In the genomic region with DNA sequence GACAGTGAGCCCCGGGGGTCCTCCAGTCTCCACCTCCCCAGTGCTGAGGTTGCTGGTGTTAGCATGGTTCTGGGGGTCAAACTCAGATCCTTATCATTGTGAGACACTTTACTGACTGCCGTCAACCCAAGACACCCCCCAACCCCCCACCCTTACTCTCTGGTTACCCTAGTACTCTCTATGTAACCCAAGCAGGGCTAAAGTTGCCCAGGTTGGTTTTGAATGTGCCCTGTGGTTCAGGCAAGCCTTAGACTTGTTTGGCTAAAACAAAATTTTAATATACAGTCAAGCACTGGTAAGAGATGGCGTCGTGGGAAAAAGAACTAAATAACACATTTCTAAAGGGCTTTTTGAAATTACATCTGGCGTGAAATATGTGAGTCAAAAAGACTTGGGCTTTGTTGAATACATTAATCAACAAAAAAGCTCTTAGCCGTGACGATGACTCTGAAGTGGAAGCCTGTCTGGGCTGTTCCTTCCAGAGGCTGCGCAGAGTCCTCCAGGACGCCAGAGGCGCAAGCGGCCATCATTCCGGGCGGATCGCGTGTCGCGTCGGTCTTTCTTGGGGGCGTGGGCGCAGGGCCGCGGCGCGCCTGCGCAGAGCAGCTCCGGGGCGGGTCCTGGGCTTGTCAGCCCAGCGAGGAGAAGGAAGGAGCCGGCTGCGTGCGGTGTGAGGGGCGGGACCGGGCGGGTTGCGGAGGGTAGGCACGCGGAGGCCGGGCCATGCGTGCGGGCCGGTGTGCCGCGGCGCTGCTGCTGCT, we compare ENCODE assay signal across 8 mouse cellular contexts. TPM values are rescaled to one million over a fixed set of nuclear protein-coding genes. Genes with fewer than 3 reads are reported as not detected.
DNase-seq lines count a peak whose midpoint lies in the region; ATAC-seq lines count a peak whose summit lies in the region.

A gene (plus strand): TSS at position 590 of the 761 bp plus-strand sequence.

- peak within 1 kb of the TSS; percentile 86 for H3K9ac ChIP-seq in heart, embryonic 13.5 days
- peak within 1 kb of the TSS; percentile 91 for H3K9ac ChIP-seq in liver, embryonic 12.5 days
- peak within 1 kb of the TSS; percentile 70 for H3K9ac ChIP-seq in stomach, embryonic 15.5 days

- H3K4me3 ChIP-seq in brown adipose tissue, adult 24 weeks (ENCODE audit: insufficient read depth, low read depth, low read length): peak within 1 kb of the TSS; percentile 71
- peak within 1 kb of the TSS; percentile 82 for H3K4me3 ChIP-seq in heart, embryonic 13.5 days
- H3K4me3 ChIP-seq in liver, embryonic 12.5 days: peak within 1 kb of the TSS; percentile 89
- peak within 1 kb of the TSS; percentile 86 for H3K4me3 ChIP-seq in stomach, embryonic 15.5 days (replicated peaks)

- H3K27ac ChIP-seq in brown adipose tissue, adult 24 weeks (replicated peaks; ENCODE audit: low read depth, low read length): no peak within 1 kb of the TSS
- H3K27ac ChIP-seq in heart, embryonic 13.5 days (replicated peaks): no peak within 1 kb of the TSS
- H3K27ac ChIP-seq in liver, embryonic 12.5 days: peak within 1 kb of the TSS; percentile 67
- H3K27ac ChIP-seq in stomach, embryonic 15.5 days: no peak within 1 kb of the TSS

- ATAC-seq in heart, embryonic 13.5 days (ENCODE audit: extremely low read depth, insufficient number of reproducible peaks, low FRiP score, low TSS enrichment): peak; percentile 96
- ATAC-seq in liver, embryonic 12.5 days: peak; percentile 87
- peak; percentile 90 for ATAC-seq in stomach, embryonic 15.5 days (ENCODE audit: insufficient read depth, low FRiP score, low read depth)

- H3K9me3 ChIP-seq in heart, embryonic 13.5 days: no peaks in the 10 kb centered on the region
- H3K9me3 ChIP-seq in liver, embryonic 12.5 days (replicated peaks): no peaks in the 10 kb centered on the region
- no peaks in the 10 kb centered on the region for H3K9me3 ChIP-seq in stomach, embryonic 15.5 days

- peaks cover 11% of the 10 kb centered on the region for H3K36me3 ChIP-seq in heart, embryonic 13.5 days
- peaks cover 10% of the 10 kb centered on the region for H3K36me3 ChIP-seq in liver, embryonic 12.5 days
- H3K36me3 ChIP-seq in stomach, embryonic 15.5 days: peaks cover 4% of the 10 kb centered on the region; the same call in 1 of the 2 replicates

- H3K4me1 ChIP-seq in brown adipose tissue, adult 24 weeks (ENCODE audit: control insufficient read depth, insufficient read depth, insufficient read length, low read length): peaks cover 8% of the 10 kb centered on the region
- peaks cover 21% of the 10 kb centered on the region for H3K4me1 ChIP-seq in heart, embryonic 13.5 days
- H3K4me1 ChIP-seq in liver, embryonic 12.5 days: peaks cover 76% of the 10 kb centered on the region
- peaks cover 32% of the 10 kb centered on the region for H3K4me1 ChIP-seq in stomach, embryonic 15.5 days

- peak within 1 kb of the TSS; percentile 96 for H3K4me2 ChIP-seq in heart, embryonic 13.5 days
- H3K4me2 ChIP-seq in liver, embryonic 12.5 days: peak within 1 kb of the TSS; percentile 95
- peak within 1 kb of the TSS; percentile 83 for H3K4me2 ChIP-seq in stomach, embryonic 15.5 days

- peak; percentile 100 for DNase-seq in CD4-positive, CD25-positive, alpha-beta regulatory T cell, adult 2 months (ENCODE audit: low read depth, low spot score)
- DNase-seq in fat pad, adult 2 months (ENCODE audit: extremely low read depth, low read depth, low spot score): peak; percentile 30
- peak; percentile 98 for DNase-seq in kidney, postnatal 10 days
- peak; percentile 96 to 98 for DNase-seq in natural killer cell, adult 2 months (ENCODE audit: low spot score in 2 of 2)

- WGBS in heart, embryonic 13.5 days: 7% methylated on average over 39 of the region's 44 CpGs
- 6% methylated on average over 39 of the region's 44 CpGs for WGBS in liver, embryonic 12.5 days (ENCODE audit: insufficient replicate concordance)
- 5% methylated on average over 43 of the region's 44 CpGs for WGBS in stomach, embryonic 15.5 days

- H3K27me3 ChIP-seq in heart, embryonic 13.5 days (replicated peaks): no peaks in the 10 kb centered on the region; the same call in 1 of the 2 replicates
- H3K27me3 ChIP-seq in liver, embryonic 12.5 days (replicated peaks): no peaks in the 10 kb centered on the region
- no peaks in the 10 kb centered on the region for H3K27me3 ChIP-seq in stomach, embryonic 15.5 days (replicated peaks)

RNA-seq across cellular contexts. Expression of the gene that starts here (rescaled TPM):
- polyA plus RNA-seq in brown adipose tissue, adult 24 weeks (2012; ENCODE audit: insufficient read depth, insufficient read length, missing spikeins): 26.3 and 38.6 TPM in 2 replicates
- polyA plus RNA-seq in heart, embryonic 13.5 days (2015; fragmentation: Nextera tagmentation; extraction: Ambion mirVana): 37.7 and 39.2 TPM in 2 replicates
- 48.0 and 52.5 TPM in 2 replicates for polyA plus RNA-seq in liver, embryonic 12.5 days (2016; fragmentation: Nextera tagmentation; extraction: Ambion mirVana)
- 44.7 and 54.1 TPM in 2 replicates for polyA plus RNA-seq in stomach, embryonic 15.5 days (2015; fragmentation: Nextera tagmentation; extraction: Ambion mirVana)

Comparison
In these comparisons a context has a peak if more than half of its experiments do, and no peak if none do; other contexts are left out.
1. DNase-seq: peak in every context shown above with its lines; median percentile 100 in CD4-positive, CD25-positive, alpha-beta regulatory T cell, adult 2 months; 98 in kidney, postnatal 10 days; 97 in natural killer cell, adult 2 months; 30 in fat pad, adult 2 months.